Mouse (Mus musculus) heart, embryonic 13.5 days (tissue): ENCODE measurements at regions not wholly inside any gene's neighbourhood (a gene's known extent, or its start where the extent isn't known, plus 50 kb on each side); places are given as distances from the start of the nearest gene placed in this dataset.

ENCODE experiments used
- ATAC-seq: fragments of 200-750 bp; cut with Nextera tagmentation; 2 replicates; pipeline ENCODE4 v1.8.0; 2017; ENCODE audit warnings: moderate TSS enrichment; ENCODE audit not compliant: insufficient number of reproducible peaks, low FRiP score, low TSS enrichment; ENCODE audit errors: extremely low read depth
- H3K27ac ChIP-seq: fragments of 300-500 bp; sonication (generic); replicated peaks from 2 replicates; pipeline ENCODE4 v1.5.1; 2015; ENCODE audit warnings: moderate library complexity, mild to moderate bottlenecking, inconsistent platforms
- H3K27me3 ChIP-seq: fragments of 300-500 bp; sonication (generic); replicated peaks from 2 replicates; pipeline ENCODE4 v1.6.1; 2015; ENCODE audit warnings: mild to moderate bottlenecking, inconsistent platforms
- H3K36me3 ChIP-seq: fragments of 300-500 bp; sonication (generic); 2 replicates; pipeline ENCODE4 v1.6.1; 2015; ENCODE audit warnings: mild to moderate bottlenecking, inconsistent platforms
- H3K4me1 ChIP-seq: fragments of 300-500 bp; sonication (generic); 2 replicates; pipeline ENCODE4 v1.6.1; 2015; ENCODE audit warnings: inconsistent platforms
- H3K4me2 ChIP-seq: fragments of 300-500 bp; sonication (generic); 2 replicates; pipeline ENCODE4 v1.6.1; 2015; ENCODE audit warnings: inconsistent platforms, mild to moderate bottlenecking, moderate library complexity
- H3K4me3 ChIP-seq: fragments of 300-500 bp; sonication (generic); 2 replicates; pipeline ENCODE4 v1.5.1; 2015; ENCODE audit warnings: moderate library complexity, mild to moderate bottlenecking, inconsistent platforms
- H3K9ac ChIP-seq: fragments of 300-500 bp; sonication (generic); 2 replicates; pipeline ENCODE4 v1.6.1; 2015; ENCODE audit warnings: inconsistent platforms, mild to moderate bottlenecking, moderate library complexity
- H3K9me3 ChIP-seq: fragments of 300-500 bp; sonication (generic); 2 replicates; pipeline ENCODE4 v1.6.1; 2016; ENCODE audit warnings: inconsistent platforms
- WGBS: fragments of 180-500 bp; shearing (Covaris S2); methylation state at CpG from one replicate; pipeline ENCODE4 v1.1.7; 2015; ENCODE audit warnings: mixed read lengths; 5-methylcytosine and 5-hydroxymethylcytosine counted together

GRCm38 (mm10) chr3:36334279-36334678, 112.2 kb upstream of the Qrfpr start:
- no peak overlapping the region for H3K27ac ChIP-seq
- 60% methylated on average over 5 of the region's 5 CpGs for WGBS
- ATAC-seq = no peak
- H3K4me2 ChIP-seq = no peak overlapping the region
- H3K9me3 ChIP-seq = no peaks in the 10 kb centered on the region
- no peak overlapping the region for H3K4me3 ChIP-seq
- H3K36me3 ChIP-seq = no peaks in the 10 kb centered on the region
- H3K27me3 ChIP-seq = no peaks in the 10 kb centered on the region
- H3K4me1 ChIP-seq = no peaks in the 10 kb centered on the region
- H3K9ac ChIP-seq = no peak overlapping the region

DNA sequence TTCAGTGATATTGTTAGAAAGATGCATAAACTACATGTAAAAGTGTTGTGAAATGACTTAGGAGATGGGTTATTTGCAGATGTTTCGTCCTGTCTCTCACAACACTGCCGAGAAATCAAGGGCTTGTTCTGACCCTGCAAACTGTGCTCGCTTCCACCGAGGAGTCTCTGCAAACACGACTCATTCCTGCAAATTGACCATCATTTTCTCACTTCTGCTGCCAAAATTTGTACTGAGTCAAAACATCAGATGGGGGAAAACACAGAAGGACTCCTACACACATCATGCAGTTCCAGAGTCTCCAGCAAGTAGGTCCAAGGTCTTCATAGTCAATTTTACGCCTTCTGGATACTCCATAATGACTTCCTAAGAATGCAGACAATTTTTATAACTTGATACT, 109.9 kb upstream of the Qrfpr start:
- Histone ChIP-seq H3K27ac (no peak overlapping the region), H3K4me2 (no peak overlapping the region), H3K9ac (no peak overlapping the region), H3K4me1 (no peaks in the 10 kb centered on the region), H3K27me3 (no peaks in the 10 kb centered on the region), H3K4me3 (no peak overlapping the region), H3K9me3 (no peaks in the 10 kb centered on the region), H3K36me3 (no peaks in the 10 kb centered on the region)
- ATAC-seq = no peak
- 80% methylated on average over 6 of the region's 6 CpGs for WGBS

DNA sequence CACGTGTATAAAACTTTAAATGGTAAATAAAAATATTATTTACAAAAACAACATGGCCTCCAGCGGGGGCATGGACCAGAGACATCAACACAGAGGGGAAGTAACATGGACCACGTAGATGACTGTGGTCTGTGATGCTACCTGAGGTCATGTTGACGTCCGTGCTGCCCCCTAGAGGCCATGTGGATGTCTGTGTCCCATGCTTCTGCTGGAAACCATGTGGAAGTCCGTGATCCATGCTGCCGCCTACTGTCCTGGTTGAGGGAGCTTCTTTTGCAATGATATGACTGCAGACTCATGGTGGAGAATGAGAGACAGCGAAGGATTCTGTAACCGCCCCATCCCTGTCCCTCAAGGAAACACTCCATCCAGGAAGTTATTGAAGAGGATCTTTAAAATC, 108.5 kb upstream of the Qrfpr start:
- Histone ChIP-seq H3K36me3 (no peaks in the 10 kb centered on the region), H3K4me1 (no peaks in the 10 kb centered on the region), H3K9ac (no peak overlapping the region), H3K4me3 (no peak overlapping the region), H3K27me3 (no peaks in the 10 kb centered on the region), H3K4me2 (no peak overlapping the region), H3K9me3 (no peaks in the 10 kb centered on the region), H3K27ac (no peak overlapping the region)
- WGBS = 23% methylated on average over 9 of the region's 9 CpGs
- no peak for ATAC-seq

GRCm38 (mm10) chr3:36329631-36330030, 107.5 kb upstream of the Qrfpr start:
- no peak overlapping the region for H3K27ac ChIP-seq
- no peaks in the 10 kb centered on the region for H3K27me3 ChIP-seq
- H3K4me3 ChIP-seq = no peak overlapping the region
- no peak overlapping the region for H3K4me2 ChIP-seq
- no peaks in the 10 kb centered on the region for H3K36me3 ChIP-seq
- H3K9ac ChIP-seq = no peak overlapping the region
- ATAC-seq = no peak
- H3K9me3 ChIP-seq = no peaks in the 10 kb centered on the region
- H3K4me1 ChIP-seq = no peaks in the 10 kb centered on the region
- WGBS = 81% methylated on average over 7 of the region's 7 CpGs

- Histone ChIP-seq H3K4me3 (no peak overlapping the region), H3K36me3 (no peaks in the 10 kb centered on the region), H3K9me3 (no peaks in the 10 kb centered on the region), H3K27ac (no peak overlapping the region), H3K4me2 (no peak overlapping the region), H3K4me1 (no peaks in the 10 kb centered on the region), H3K27me3 (no peaks in the 10 kb centered on the region), H3K9ac (no peak overlapping the region)
- no peak for ATAC-seq
- 57% methylated on average over 2 of the region's 2 CpGs for WGBS
Observed at GRCm38 (mm10) chr3:36328927-36329326, 106.8 kb upstream of the Qrfpr start.

DNA sequence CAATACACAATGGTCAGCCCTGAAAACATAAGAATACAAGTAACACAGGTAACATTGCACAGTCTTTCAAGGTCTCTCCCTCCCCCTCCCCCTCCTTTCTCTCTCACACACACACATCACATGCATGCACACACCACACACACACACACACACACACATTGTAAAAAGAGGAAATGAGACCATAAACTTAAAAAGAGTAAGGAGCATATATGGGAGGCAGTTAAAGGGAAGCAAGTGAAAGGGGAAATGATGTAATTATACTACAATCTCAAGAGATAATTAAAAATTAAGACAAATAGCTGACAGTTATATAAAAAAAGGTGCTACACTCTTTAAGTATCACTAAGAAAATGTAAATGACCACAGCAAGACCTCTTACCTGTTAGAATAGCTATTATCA, 96.5 kb upstream of the Qrfpr start:
- no peak for ATAC-seq
- H3K4me3 ChIP-seq = no peak overlapping the region

DNA sequence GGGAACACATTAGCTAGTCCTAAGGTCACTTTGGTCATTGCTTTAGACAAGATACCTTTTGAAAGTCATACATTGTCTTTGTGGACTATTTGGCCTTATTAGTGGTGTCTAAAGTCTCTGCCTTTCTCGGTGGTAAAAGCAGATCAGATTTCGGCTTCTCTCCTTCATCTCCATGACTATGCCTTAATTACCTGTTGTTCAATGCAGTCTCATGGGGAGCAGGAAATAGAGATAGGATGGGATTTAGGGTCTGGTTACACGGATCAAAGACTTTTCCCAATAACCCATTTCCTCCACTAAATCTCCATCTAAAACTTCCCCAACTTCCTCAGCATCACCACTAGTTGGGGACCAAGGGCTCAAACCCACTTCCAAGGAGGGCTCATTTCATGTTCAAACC, 89.2 kb upstream of the Qrfpr start:
- no peaks in the 10 kb centered on the region for H3K9me3 ChIP-seq
- no peak overlapping the region for H3K9ac ChIP-seq
- H3K27ac ChIP-seq = no peak overlapping the region
- ATAC-seq = no peak
- 23% methylated on average over 3 of the region's 3 CpGs for WGBS
- peak overlapping the region; percentile 58 for H3K4me2 ChIP-seq
- H3K27me3 ChIP-seq = no peaks in the 10 kb centered on the region
- H3K36me3 ChIP-seq = no peaks in the 10 kb centered on the region
- H3K4me1 ChIP-seq = no peaks in the 10 kb centered on the region
- no peak overlapping the region for H3K4me3 ChIP-seq

More for the DNA sequence above, 96.5 kb upstream of the Qrfpr start:
- no peaks in the 10 kb centered on the region for H3K27me3 ChIP-seq
- no peak overlapping the region for H3K4me2 ChIP-seq
- H3K4me1 ChIP-seq = no peaks in the 10 kb centered on the region
- 0 out of 2 replicates have a peak, but pooled peaks cover 8% of the 10 kb centered on the region for H3K9me3 ChIP-seq
- no peak overlapping the region for H3K27ac ChIP-seq
- H3K9ac ChIP-seq = no peak overlapping the region
- no peaks in the 10 kb centered on the region for H3K36me3 ChIP-seq

DNA sequence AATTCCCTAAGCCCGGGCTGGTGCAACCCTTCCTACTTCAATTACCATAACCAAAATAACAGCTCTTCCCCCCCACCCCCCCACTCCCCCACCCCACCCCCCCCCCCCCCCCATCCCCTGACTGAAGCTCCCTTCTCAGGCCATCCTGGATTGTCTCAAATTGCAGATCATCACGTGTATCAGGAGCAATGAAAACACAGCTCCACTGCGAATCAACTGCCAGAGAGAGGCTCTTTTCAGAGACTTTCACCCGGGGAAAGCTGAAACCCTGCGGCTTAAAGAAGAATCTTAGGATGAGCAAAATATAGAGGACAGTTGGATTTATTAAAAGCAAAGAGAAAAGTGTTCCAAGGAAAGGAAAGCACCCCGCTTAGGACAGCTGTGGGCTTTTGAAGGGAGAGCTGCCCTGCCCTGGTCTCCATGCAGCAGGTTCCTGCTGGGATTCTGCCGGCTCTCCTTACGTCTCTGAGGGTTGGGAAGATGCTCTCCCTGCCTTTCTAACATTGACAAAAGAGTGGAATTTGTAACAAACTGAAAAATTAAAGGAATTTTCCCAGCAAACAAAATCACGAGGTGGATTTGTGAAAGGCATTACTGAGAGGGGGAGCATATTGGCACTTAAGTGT, 88.6 kb upstream of the Qrfpr start:
- H3K4me2 ChIP-seq = peak overlapping the region; percentile 58
- WGBS = 5% methylated on average over 9 of the region's 9 CpGs
- H3K27ac ChIP-seq = no peak overlapping the region
- peak overlapping the region; percentile 48 for H3K9ac ChIP-seq
- H3K4me3 ChIP-seq = peak overlapping the region; percentile 22
- H3K4me1 ChIP-seq = no peaks in the 10 kb centered on the region
- H3K36me3 ChIP-seq = no peaks in the 10 kb centered on the region
- H3K9me3 ChIP-seq = no peaks in the 10 kb centered on the region
- ATAC-seq = no peak
- H3K27me3 ChIP-seq = no peaks in the 10 kb centered on the region

DNA sequence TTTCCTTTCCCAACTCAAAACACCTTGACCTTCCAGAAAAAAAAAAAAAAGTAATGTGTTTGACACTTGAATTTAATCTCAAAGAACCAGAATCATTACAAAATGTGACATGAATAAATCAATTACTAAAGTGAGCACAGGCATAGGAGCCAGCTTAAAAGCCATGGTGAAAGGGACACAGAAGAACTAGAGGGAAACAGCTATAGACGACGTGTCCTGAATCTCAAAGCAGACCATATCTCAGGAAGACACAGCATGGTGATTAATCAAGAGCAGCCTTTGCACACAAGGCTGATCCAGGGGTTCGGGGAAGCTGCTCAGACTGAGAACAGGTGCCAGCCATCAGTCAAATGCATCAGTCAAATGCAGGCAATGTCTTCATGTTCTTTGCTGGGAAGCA, 74.7 kb upstream of the Qrfpr start:
- Histone ChIP-seq H3K4me3 (no peak overlapping the region), H3K4me1 (peaks cover 5% of the 10 kb centered on the region; the same call in 1 of the 2 replicates), H3K36me3 (no peaks in the 10 kb centered on the region), H3K27ac (no peak overlapping the region), H3K27me3 (no peaks in the 10 kb centered on the region), H3K9ac (no peak overlapping the region), H3K4me2 (no peak overlapping the region), H3K9me3 (no peaks in the 10 kb centered on the region)
- WGBS = 59% methylated on average over 3 of the region's 3 CpGs
- ATAC-seq = no peak

DNA sequence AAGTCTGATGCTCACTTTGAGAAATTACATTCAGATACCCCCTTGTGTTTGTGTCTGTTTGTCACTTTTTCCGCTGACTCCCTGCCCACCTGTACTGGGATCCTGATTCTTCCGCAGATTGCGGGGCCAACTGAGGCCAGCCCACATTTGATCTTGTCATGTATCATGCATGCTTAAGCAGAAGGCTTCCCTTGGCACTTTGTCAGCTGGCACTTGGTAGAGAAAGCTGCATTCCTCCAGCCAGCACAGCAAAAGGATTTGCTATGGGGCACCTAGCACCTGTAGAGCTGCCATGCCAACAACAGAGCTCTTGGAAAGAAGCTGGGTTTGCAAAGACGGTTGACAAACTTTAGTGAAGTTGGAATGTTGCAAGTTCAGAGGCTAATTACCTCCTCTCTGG, 69.9 kb upstream of the Qrfpr start:
- H3K27me3 ChIP-seq = no peaks in the 10 kb centered on the region
- H3K4me1 ChIP-seq = peaks cover 5% of the 10 kb centered on the region; the same call in 1 of the 2 replicates
- ATAC-seq = no peak
- WGBS = 88% methylated on average over 4 of the region's 4 CpGs
- no peaks in the 10 kb centered on the region for H3K36me3 ChIP-seq
- no peak overlapping the region for H3K27ac ChIP-seq
- H3K9ac ChIP-seq = no peak overlapping the region
- no peak overlapping the region for H3K4me3 ChIP-seq
- no peaks in the 10 kb centered on the region for H3K9me3 ChIP-seq
- no peak overlapping the region for H3K4me2 ChIP-seq

GRCm38 (mm10) chr3:36284066-36284465, 62.0 kb upstream of the Qrfpr start:
- ATAC-seq = no peak
- no peaks in the 10 kb centered on the region for H3K4me1 ChIP-seq
- H3K9ac ChIP-seq = no peak overlapping the region
- H3K27me3 ChIP-seq = no peaks in the 10 kb centered on the region
- no peaks in the 10 kb centered on the region for H3K36me3 ChIP-seq
- whole genome bisulfite sequencing = 66% methylated on average over 5 of the region's 5 CpGs
- H3K27ac ChIP-seq = no peak overlapping the region
- H3K4me3 ChIP-seq = no peak overlapping the region
- peaks cover 10% of the 10 kb centered on the region for H3K9me3 ChIP-seq
- no peak overlapping the region for H3K4me2 ChIP-seq

DNA sequence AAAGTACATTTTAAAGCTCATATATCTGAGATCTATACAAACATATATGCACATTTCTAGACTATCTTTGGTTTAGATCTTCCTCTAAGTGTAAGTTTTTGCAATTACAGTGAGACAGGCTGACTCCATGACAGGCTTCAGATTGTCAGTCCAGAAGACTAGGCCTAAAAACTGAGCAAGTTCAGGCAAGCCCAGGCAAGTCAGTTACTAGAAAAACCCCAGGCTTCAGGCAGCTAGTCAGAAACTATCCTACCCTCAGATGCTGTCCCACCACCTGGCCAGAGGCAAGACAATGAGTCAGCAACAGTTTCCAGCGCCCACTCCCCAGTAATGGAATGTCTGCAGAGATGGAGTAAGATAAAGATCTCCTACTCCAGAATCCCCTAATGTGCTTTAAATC, 53.4 kb upstream of the Qrfpr start:
- peaks cover 5% of the 10 kb centered on the region for H3K4me1 ChIP-seq
- no peaks in the 10 kb centered on the region for H3K36me3 ChIP-seq
- no peak overlapping the region for H3K27ac ChIP-seq
- H3K9me3 ChIP-seq = no peaks in the 10 kb centered on the region
- no peak overlapping the region for H3K4me3 ChIP-seq
- H3K9ac ChIP-seq = no peak overlapping the region
- WGBS = 43% methylated on average over 1 of the region's 1 CpGs
- H3K4me2 ChIP-seq = no peak overlapping the region
- ATAC-seq = no peak
- no peaks in the 10 kb centered on the region for H3K27me3 ChIP-seq
